Mouse (Mus musculus) left cerebral cortex, postnatal 4 days (tissue): ENCODE data around the gene Ctf1. TPM values are rescaled to one million over a fixed set of nuclear protein-coding genes. Genes with fewer than 3 reads are reported as not detected.

Source experiments
- DNase-seq: peaks from one replicate; pipeline ENCODE4 v3.0.0-alpha.2; 2022
- intact Hi-C: fragments of 180-260 bp; cut with DNase I; formaldehyde crosslinking; loops from one replicate; pipeline ENCODE4 v1.15.1; 2025
- total RNA-seq, 2 experiments: library from RNA; stranded (reverse); gene quantifications; 2 replicates each; pipeline ENCODE4 v1.2.3; 2021

Gene Ctf1
- total RNA-seq, result 1 to 10 TPM; 5.3 to 6.5 TPM

GRCm38 (mm10) chr7:127712461-127713385, at the start of gene Ctf1:
Gene Ctf1, plus strand, starts transcription at chr7:127712736.
- intact Hi-C loops, result no loop called here
- DNase-seq, result peak; percentile 84

DNA sequence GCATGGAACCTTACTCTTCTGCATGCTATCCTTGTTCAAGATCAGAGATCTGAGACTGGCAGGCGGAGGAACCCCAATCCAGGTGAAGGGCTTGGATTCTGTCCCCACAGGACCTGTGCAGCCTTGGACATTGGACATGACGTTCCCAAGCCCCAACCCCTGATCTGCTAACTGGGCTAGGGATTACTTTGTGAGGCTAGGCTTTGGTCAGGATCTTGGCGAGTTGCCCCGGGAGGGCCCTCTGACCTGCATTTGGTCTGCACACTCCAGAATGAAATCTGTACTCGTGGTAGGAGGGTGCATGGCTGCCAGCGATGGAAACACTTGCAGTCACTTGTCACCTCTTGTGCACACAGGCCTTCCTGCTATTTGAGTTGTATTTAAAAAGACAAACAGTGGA, 49.6 kb upstream of the Ctf1 start:
- intact Hi-C loops, result no loop called here
- DNase-seq, result no peak

GRCm38 (mm10) chr7:127666066-127666654, 46.4 kb upstream of the Ctf1 start:
- no peak for DNase-seq
- intact Hi-C loops, result no loop called here

GRCm38 (mm10) chr7:127666679-127667078, 45.9 kb upstream of the Ctf1 start:
- intact Hi-C loops, result no loop called here
- DNase-seq, result no peak

DNA sequence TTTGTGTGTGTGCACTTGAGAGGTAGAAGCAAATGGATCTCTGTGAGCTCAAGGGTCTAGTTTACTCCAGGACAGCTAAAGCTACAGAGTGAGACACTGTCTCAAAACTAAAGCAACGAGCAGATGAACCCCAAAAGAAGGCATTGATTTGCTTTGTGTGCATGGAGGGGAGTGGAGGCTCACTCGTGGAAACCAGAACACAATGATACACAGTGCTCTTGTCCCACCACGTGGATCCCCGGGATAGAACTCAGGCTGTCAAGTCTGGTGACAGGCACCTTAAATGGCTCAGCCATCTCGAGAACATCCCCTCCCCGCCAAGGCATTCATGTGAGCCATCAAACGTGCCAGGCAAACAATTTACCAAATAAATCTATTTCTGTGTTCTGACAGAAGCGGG, 45.4 kb upstream of the Ctf1 start:
- intact Hi-C loops, result no loop called here
- DNase-seq, result no peak

GRCm38 (mm10) chr7:127671880-127672774, 40.4 kb upstream of the Ctf1 start:
- intact Hi-C loops, result loop anchor here (10.0 kb wide), 1 partner anchor 73 kb away; the partner anchor contains the start of gene Fbxl19
- no peak for DNase-seq

GRCm38 (mm10) chr7:127672776-127673175, 39.8 kb upstream of the Ctf1 start:
- intact Hi-C loops, result loop anchor here (10.0 kb wide), 1 partner anchor 72 kb away; the partner anchor contains the start of gene Fbxl19
- DNase-seq, result no peak

DNA sequence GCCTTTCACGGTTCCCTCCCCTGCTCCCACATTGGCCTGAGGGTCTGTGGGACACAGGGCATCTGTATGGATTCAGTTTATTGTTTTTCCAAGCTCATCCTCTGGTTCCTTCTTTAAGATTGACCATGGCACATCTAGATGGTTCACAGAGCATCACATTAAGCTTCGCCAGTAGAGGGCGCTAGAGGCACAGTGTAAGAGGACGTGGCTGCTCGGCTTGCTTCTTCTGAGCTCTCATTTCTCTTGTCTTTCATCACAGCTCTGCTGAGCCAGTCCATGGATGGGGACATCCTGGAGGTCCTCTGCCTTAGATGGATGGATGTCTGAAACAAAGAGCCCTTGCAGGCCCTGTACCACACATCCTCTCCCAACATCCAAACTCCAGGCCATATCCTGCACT, 37.6 kb upstream of the Ctf1 start:
- DNase-seq, result peak; percentile 90
- intact Hi-C loops, result loop anchor here (10.0 kb wide), 1 partner anchor 70 kb away; the partner anchor contains the start of gene Fbxl19

- no peak for DNase-seq
- intact Hi-C loops, result loop anchor here (10.0 kb wide), 1 partner anchor 69 kb away; the partner anchor contains the start of gene Fbxl19
These were observed 37.1 kb upstream of the Ctf1 start for GRCm38 (mm10) chr7:127675391-127675811.

GRCm38 (mm10) chr7:127677077-127677476, 35.5 kb upstream of the Ctf1 start:
- DNase-seq, result peak; percentile 55
- intact Hi-C loops, result loop anchor here (10.0 kb wide), 1 partner anchor 68 kb away; the partner anchor contains the start of gene Fbxl19

DNA sequence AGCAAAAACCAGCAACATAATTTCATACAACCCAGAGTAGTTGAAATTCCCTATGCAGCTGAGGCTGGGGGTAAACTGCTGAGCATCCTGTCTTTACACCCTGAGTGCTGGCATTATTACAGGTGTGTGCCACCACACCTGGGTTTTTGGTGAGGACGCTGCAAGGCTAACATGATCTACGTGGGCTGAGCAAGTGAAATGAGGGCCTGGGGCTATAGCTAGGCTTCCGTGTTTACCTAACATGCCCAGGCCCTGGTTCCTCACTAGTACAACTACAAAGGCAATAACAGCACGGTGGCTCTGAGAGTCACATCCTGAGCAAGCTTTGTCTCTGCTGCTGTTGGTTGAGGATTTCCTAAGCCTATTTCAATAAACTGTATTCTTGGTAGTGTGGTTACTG, 34.9 kb upstream of the Ctf1 start:
- intact Hi-C loops, result loop anchor here (2.0 to 10.0 kb wide), 2 partner anchors 31 to 67 kb away; partner anchors contain the start of genes Bcl7c and Fbxl19
- no peak for DNase-seq

DNA sequence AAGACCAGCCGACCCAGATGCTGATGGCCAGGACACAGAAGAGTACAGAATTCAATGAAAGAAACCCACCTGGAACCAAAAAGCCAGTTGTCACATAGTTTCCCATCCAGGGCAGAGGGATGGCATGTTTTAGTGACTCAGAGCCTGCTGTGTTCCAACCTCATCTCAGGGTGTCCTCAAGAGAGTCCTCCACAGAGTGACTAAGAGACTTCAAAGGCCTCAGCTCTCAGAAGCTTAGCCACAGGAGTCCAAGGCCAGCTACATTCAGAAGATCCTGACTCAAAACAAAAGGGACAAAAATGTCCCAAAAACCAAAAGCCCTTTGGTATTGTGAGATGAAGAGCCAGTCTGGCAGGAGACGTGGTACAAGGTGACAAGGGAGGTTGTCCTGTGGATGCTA, 33.7 kb upstream of the Ctf1 start:
- intact Hi-C loops, result loop anchor here (2.0 to 10.0 kb wide), 2 partner anchors 30 to 66 kb away; partner anchors contain the start of genes Bcl7c and Fbxl19
- no peak for DNase-seq

GRCm38 (mm10) chr7:127680541-127680940, 32.0 kb upstream of the Ctf1 start:
- DNase-seq, result no peak
- intact Hi-C loops, result no loop called here

DNA sequence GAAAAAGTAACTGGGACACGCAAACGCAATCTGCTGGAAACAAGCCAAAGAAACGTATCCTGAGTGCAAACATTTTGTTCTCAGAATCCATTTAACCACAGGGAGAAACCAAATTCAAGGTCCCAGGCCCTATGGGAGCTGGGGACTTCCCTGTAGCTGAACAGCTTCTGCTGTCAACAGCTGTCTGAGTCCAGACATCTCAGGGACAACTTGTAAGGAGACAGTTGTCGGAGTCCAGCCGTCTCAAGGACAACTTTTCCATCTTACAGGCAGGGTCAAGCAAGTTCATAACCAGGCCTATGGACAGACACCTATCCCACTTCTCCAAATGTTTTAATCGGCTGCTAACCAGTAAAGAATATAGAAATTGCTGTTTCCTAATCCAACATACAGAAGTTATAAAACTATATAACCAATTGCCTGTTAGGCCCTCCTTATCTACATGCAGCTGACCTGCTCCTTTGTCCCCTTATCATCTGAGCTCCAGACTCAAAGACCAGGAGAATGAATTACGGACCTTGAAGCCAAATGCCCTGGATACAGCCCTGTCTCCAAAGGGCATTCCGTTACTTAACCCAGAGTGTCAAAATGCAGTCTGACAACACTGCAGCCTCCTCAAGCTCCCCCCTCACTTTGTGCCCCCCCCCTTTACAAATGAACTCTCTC, 30.5 kb upstream of the Ctf1 start:
- DNase-seq, result no peak
- intact Hi-C loops, result no loop called here

- intact Hi-C loops, result no loop called here
- peak; percentile 37 for DNase-seq
These were observed 27.1 kb upstream of the Ctf1 start for GRCm38 (mm10) chr7:127685304-127686018.

DNA sequence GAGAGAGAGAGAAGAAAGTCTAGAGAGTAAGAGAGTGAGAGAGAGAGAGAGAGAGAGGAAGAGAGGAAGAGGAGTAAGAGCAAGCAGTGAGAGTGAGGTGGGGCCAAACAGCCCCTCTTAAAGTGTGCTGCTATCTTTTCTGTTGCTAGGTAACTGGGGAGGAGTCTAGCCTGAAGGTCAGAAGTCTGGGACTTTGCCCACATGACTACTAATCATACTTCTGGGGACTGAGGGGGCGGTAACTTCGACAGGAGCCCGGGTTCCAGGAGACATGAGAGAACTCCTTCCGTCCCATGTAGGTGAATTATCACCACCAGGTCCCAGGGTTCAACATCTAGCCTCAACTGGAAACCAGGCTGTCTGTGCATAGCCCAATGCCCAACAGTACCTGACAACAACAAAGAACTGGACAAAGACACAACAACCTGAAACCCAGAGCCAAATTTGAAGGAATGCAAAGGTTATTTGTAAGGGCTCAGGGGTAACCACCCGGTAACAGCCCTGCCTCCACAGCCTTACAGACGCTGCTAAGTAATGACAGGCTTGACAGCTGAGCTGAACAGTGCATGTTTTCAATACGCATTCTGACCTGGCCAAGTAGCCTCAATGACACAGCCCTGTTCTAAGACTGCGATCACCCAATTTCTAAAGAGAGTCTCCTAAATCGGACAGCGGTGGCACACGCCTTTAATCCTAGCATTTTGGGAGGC, 25.6 kb upstream of the Ctf1 start:
- no peak for DNase-seq
- intact Hi-C loops, result no loop called here

DNA sequence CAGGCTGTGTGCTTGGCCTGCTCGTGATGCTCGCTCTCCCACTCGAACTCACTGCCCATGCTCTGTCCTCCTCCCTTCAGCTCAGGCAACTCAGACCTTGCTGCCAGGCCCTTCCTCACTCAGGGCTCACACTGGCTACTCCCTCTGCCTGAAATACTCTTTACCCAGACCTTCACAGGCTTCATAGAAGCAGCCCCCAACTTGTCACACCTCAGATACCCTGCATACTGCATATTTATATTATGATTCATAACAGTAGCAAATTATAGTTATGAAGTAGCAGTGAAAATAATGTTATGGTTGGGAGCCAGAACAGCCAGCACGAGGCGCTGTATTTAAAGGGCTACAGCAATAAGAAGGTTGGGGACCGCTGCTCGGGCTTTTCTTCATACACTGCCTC, 23.6 kb upstream of the Ctf1 start:
- intact Hi-C loops, result no loop called here
- DNase-seq, result no peak

DNA sequence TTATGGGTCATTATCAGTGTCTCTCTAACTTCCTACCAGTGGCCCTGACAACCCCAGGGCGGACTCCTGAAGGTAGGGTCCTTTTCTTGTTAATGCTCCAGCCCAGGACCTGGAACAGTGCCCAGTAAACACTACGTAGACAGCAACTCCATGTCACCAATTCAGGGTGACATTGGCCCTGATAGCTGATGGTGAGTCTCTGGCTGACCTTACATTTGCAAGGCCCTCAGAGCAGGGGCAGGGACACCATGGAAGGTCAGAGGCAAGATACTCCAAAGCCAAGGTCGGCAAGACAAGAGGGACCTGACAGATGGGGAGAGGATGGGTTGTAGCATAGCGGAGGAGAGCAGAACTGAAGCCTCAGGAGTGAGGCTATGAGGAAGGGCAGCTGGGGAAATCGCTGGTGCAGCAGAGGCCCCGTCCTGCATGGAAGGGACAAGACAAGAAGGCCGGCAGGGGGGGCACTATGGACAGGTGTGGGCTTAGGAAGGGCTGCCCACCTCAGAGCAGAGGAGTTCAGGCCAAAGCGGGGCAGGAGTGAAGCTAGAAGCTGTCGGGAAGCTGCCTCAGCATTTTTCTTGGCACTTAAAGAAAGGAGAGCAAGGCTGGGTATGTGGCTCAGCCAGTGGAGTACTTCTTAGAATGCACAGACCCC, 22.8 kb upstream of the Ctf1 start:
- DNase-seq, result no peak
- intact Hi-C loops, result no loop called here
